Mouse (Mus musculus): ENCODE measurements around the gene Zfp740.
"Not testable (repeated sequence)": the region's sequence is repeated elsewhere in the genome, so short reads cannot be mapped to it uniquely, and the experiment has no call there.

The Zfp740 gene

DNA sequence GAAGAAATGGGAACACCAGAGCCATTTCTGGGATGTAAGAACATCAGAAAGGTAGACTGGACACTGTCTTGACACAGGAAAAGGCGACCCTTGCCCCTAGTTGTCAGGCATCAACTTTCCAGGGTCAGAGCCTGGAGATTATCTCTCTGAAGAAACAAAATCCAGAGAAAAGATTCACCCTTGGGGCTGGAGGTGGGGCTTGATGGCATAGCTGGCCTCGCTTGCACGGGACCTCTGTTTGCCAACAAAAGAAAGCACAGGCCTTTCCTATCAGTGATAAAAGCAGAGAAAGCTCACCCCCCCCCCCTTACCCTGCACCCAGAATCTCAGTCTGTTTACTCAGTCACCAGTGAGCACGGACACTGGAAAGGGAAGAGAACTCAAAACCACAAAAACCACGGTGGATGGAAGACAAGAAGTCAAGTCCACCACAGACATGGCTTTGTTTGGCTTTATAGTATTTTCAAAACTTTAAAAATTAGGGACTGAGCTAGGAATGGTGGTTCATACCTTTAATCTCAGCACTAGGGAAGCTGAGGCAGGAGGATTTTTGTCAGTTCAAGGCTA, 10.1 kb upstream of the Zfp740 start:
- DNase-seq, result no peak

- no peak for DNase-seq
These were observed 9.4 kb upstream of the Zfp740 start for GRCm38 (mm10) chr15:102193652-102194051.

GRCm38 (mm10) chr15:102194439-102194838, 8.6 kb upstream of the Zfp740 start:
- no peak for DNase-seq

DNA sequence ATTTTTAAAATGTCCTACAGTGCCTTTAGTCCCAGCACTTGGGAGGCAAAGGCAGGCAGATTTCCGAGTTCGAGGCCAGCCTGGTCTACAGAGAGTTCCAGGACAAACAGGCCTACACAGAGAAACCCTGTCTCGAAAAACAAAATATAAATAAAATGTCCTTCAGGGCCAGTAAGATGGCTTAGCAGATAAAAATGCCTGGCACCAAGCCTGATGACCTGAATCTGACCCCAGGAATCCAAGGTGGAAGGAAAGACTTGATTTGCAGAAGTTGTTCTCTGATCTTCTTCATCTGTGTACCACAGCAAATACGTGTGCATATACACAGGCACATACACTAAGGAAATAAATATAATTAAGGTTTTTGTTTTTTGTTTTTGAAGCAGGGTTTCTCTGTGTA, 7.7 kb upstream of the Zfp740 start:
- DNase-seq, result no peak

GRCm38 (mm10) chr15:102198841-102199240, 4.2 kb upstream of the Zfp740 start:
- DNase-seq, result no peak

DNA sequence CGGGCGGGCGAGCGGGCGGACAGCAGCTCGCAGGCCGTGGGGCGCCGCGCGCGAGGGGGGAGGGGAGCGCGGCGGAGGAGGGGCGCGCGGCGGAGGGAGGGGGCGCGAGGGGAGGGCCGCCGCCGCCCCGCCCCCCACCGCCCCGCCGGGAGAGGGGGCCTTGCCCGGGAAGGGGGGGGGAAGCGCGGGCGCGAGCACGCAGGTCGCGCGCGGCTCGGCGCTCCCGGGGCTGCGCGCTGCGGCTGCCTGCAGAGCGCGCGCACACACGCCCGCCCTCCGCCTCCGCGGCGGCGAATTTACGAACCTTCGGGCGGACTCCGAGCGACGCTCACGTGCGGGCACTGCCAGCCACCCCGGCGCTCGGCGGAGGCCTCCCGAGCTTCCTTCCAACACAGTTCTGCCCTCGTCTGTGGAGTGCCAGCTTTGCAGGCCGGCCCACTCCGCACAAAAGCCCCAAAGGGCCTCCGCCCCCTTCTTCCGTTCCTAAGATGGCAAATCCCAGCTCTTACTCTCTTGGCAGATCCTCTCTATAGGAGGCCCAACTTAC, 859 bp downstream of the Zfp740 start:
- DNase-seq, result peak; percentile 73

- DNase-seq, result peak; percentile 53
These were observed 1.8 kb downstream of the Zfp740 start, which contains the start of gene Csad for GRCm38 (mm10) chr15:102204674-102205505. Csad (minus strand) TSS chr15:102204724.

- DNase-seq, result peak; percentile 64
These were observed 2.7 kb downstream of the Zfp740 start for GRCm38 (mm10) chr15:102205779-102206178.

DNA sequence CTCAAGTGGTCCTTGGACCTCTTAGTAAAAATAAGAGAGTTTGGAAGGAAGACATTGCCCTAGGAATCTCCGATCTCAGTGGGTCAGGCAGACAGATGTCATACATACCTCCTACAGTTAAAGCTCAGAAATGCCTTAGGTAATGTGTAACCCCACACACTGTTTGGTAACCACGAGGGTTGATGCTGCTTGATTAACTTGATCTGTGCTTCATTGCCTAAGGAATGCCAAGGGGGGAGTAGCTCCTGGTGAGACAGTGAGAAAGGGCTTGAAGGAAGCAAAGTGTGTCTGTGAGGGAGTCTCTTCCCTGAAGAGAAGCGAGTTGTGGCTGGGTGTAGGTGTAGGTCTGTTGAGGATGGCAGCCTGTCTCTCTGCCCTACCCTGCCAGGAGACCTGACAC, 4.3 kb downstream of the Zfp740 start:
- DNase-seq, result no peak

DNA sequence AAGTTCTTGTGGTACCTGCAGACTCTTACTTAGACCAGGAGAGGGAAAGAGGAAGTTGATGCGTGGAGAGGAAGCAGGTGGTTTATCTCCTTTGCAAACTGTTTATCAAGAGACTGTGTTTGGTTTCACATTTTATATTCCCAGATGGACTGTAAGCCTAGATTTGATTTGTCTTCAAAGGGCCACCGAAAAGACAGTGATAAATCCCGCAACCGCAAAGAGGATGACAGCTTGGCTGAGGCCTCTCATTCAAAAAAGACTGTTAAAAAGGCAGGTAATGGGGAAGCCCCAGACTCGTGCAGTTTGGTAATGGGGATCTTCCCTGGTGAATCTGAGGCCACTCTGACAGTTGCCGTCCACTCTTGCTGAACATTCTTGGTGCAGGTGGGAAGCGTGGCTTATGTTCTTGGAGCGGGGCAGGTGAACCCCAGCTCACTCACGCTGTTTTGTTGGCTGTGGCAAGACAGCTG, 5.1 kb downstream of the Zfp740 start:
- DNase-seq, result no peak

DNA sequence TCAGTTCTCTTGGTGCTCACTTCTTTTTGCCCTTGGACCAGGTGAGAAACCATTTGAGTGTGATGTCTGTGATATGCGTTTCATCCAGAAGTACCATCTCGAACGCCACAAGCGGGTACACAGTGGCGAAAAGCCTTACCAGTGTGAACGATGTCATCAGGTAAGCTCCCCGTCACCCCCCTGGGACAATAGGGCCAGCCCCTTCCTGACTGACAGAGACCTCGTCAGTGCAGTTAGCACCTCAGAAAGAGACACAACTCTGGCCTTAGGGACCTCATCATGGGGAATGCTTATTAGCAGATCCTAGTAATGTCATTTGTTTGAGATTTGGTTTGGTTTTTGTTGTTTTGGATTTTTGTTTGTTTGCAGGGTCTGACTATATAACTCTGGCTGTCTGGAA, 6.1 kb downstream of the Zfp740 start:
- no peak for DNase-seq

GRCm38 (mm10) chr15:102210816-102211215, 7.8 kb downstream of the Zfp740 start:
- DNase-seq, result no peak

- DNase-seq, result no peak
These were observed 8.8 kb downstream of the Zfp740 start for GRCm38 (mm10) chr15:102211895-102212294.

- DNase-seq, result no peak
These were observed 11.1 kb downstream of the Zfp740 start for GRCm38 (mm10) chr15:102214132-102214531.

DNA sequence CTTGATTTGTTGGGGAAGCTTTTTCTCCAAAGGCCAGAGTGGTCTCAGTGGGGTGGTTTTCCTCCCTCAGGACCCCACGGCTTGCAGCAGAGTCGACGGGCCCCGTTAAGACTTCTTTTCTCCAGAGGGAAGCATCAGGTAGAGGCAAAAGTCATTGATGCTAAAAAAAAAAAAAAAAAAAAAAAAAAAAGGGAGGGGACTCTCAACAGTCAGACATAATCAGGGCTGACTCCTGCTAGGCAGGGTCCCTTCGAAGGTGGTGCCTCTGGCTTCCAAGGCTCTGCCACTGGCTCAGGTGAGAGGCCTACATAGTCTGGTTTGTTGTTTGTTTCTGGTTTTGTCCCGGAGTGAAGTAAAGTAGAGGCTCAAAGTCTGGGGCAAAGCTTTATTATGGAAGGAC, 12.6 kb downstream of the Zfp740 start:
- DNase-seq, result no peak

DNA sequence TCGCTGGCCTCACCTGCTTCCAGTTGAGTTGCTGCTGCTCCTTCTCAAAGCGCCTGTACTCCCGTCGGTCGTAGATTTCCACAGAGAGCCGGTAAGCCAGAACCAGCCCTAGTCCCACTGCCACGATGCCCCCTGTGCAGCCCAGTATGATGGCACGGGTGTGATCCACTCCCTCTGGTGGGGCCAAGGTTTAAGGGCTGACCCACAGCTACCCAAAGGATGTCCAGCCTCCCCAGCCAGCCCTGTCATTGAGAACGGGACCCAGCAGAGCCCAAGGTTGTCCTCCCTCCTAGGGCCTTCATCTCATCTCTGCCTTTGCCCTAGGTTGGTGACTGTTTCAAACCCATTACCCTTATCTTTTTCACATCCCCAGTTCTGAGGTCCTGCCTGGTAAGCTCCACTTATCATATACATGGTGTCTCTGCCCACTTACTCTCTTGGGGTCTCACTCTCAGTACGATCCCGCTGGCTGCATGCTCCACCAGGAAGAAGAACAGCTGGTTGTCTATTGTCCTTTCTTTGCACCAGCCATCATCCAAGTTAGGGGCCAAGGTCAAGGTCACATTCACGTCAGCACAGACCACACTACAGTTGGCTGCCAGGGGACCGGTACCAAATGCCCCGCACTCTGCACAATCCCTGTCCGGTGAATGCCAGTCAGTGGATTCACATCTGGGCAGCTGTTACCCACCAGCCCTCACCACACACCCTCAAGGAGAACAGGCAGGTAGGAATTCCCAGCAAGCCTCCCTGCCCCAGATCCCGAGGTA, 13.6 kb downstream of the Zfp740 start:
- no peak for DNase-seq

DNA sequence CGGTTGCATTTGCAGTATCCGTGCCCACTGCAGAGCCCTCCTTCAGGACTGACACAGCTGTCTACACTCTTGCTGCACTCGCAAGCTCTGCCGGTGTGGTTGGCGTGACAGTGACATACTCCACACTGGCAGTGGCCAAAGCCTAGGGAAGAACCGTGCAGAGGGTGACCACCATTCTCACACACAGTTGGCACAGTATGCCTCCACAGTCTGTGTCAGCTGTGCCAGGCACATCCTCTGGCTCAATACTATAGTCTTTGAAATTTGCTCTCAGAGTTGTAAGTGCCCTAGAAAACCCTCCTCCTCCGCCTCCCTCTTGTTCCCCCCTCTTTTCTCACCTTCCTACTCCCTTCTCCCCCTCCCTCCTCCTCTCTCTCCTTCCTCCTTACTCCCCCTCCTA, 14.3 kb downstream of the Zfp740 start:
- no peak for DNase-seq

- no peak for DNase-seq
These were observed 19.3 kb downstream of the Zfp740 start for GRCm38 (mm10) chr15:102222386-102222785.

DNA sequence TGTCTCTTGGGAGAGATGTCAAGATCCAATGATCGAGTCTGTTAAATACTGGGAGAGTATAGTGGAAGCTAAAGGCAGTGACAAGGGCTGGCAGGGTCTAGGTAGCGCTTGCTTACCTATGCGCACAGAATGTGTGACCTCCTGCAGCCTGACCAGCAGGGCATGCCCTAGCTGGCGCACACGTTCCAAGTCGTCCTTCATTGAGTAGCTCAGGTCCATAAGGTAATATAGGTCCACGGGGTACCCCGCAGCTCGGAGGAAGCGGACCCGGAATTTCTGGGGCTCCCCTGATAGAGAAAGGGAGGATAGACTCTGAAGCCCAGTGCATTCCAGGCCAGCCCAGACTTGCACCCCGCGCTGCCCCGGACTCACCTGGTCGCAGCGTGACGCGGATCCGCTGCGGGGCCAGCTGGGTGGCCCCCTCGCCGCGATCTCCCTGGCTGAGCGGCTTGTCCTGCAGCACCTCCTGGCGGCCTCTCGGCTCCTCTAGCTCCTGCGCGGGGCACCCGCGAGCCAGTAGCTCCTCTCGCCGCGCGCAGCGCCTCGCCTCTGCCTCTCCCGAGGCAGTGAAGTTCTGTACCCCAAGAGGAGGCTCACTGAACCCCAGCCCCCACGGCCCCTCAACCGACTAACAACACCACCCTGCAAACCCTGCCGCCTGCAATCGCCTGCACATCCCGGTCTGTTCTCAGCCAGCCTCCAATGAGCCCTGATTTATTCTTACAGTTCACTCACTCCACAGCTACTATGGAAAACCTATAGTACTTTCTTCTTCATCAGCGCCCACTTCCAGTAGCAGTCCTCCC, 21.3 kb downstream of the Zfp740 start:
- DNase-seq, result peak; percentile 78

GRCm38 (mm10) chr15:102224992-102225617, 22.1 kb downstream of the Zfp740 start:
- no peak for DNase-seq

DNA sequence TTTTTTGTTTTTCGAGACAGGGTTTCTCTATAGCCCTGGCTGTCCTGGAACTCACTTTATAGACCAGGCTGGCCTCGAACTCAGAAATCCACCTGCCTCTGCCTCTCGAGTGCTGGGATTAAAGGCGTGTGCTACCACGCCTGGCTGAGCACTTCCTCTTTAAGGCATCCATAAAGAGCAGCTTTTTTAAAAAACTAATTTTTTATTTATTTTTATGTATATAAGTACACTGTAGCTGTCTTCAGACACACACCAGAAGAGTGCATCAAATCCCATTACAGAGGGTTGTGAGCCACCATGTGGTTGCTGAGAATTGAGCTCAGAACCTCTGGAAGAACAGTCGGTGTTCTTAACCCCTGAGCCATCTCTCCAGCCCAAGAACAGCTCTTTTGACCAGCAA, 22.6 kb downstream of the Zfp740 start:
- not testable (repeated sequence) for DNase-seq
